Mouse (Mus musculus): Measurements from ENCODE around the gene Rexo5. TPM values are rescaled to one million over a fixed set of nuclear protein-coding genes. Genes with fewer than 3 reads are reported as not detected.
A peak's percentile ranks its signal among the peaks of the same experiment; 100 is the strongest.

Gene Rexo5
- polyA plus RNA-seq, 1 experiment, result 3.3 TPM

DNA sequence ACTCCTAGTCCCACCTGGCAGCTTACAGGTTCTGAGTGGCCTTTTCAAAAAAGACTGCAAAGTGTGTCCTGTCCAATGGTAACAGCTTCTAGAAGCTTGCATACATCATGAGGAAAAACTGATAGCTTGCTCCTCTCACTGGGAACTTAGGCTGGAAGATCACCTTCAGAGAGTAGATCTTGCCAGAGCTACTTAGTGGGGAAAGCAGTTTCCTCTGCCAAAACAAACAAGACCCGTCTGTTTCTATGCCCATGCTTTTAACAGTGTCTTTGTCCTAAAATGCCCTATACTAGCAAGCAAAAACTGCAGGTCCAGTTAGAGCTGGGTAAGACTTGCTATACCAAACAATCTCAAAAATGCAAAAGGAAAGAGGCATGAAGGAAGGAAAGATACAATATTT, 72.3 kb downstream of the Rexo5 start:
- no peak overlapping the region for H3K4me2 ChIP-seq (ENCODE audit: low read depth)
- TF ChIP-seq CEBPB (IDR thresholded peaks at IDR 0.05; ENCODE audit: insufficient read depth, poor library complexity, severe bottlenecking) (no peak), TCF12 (IDR thresholded peaks at IDR 0.05; ENCODE audit: insufficient read depth, poor library complexity, severe bottlenecking) (no peak), USF1 (IDR thresholded peaks at IDR 0.05; ENCODE audit: low read depth) (no peak), TCF3 (IDR thresholded peaks at IDR 0.05; ENCODE audit: insufficient read length, low read depth) (no peak), SRF (IDR thresholded peaks at IDR 0.05; ENCODE audit: control insufficient read depth, insufficient read length, low read depth) (no peak), MAX (IDR thresholded peaks at IDR 0.05; ENCODE audit: low read depth) (no peak), MYOD1 (IDR thresholded peaks at IDR 0.05; ENCODE audit: control insufficient read depth in 1 of 3, insufficient read length in 2 of 3, low read depth in 2 of 3) (no peak), E2F4 (IDR thresholded peaks at IDR 0.05; ENCODE audit: insufficient read depth) (no peak), MYOG (IDR thresholded peaks at IDR 0.05; ENCODE audit: control insufficient read depth in 1 of 3, insufficient read depth in 1 of 3, insufficient read length in 2 of 3, low read depth in 2 of 3) (no peak), POLR2A (IDR thresholded peaks at IDR 0.05; ENCODE audit: insufficient read length, low read depth) (no peak), REST (IDR thresholded peaks at IDR 0.05; ENCODE audit: insufficient read depth, insufficient read length) (no peak), POLR2AphosphoS2 (IDR thresholded peaks at IDR 0.05; ENCODE audit: insufficient read length, low read depth) (no peak)
- no peaks in the 10 kb centered on the region for H3K36me3 ChIP-seq (ENCODE audit: control insufficient read depth, insufficient read depth)
- peaks cover 34% of the 10 kb centered on the region for H3K79me2 ChIP-seq (ENCODE audit: control insufficient read depth, insufficient read depth)
- no peak overlapping the region for H3ac ChIP-seq (ENCODE audit: control insufficient read depth, insufficient read length)
- H3K27me3 ChIP-seq (ENCODE audit: control insufficient read depth, insufficient read depth, insufficient read length), result no peaks in the 10 kb centered on the region
- no peak overlapping the region for H3K4me3 ChIP-seq

DNA sequence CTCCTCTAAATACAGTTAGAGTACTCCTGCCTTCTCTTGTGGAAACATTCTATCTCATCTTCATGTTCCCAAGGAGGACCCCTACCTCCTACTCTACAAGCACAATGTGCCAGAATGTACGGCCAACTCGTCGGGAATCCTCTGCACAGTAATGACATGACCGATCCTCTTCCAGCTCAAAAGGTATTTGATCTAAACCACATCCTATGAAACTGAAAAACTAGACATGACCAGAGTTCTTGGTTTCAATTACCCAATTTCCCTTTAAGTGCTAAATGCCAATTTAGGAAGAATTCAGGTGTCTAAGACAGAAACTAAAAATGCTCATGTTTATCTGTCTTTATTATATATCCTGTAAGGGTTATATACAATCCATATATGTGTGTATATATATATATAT, 78.4 kb downstream of the Rexo5 start:
- no peaks in the 10 kb centered on the region for H3K27me3 ChIP-seq (ENCODE audit: control insufficient read depth, insufficient read depth, insufficient read length)
- H3K4me2 ChIP-seq (ENCODE audit: low read depth), result no peak overlapping the region
- TF ChIP-seq TCF12 (IDR thresholded peaks at IDR 0.05; ENCODE audit: insufficient read depth, poor library complexity, severe bottlenecking), result no peak
- TF ChIP-seq POLR2AphosphoS2 (IDR thresholded peaks at IDR 0.05; ENCODE audit: insufficient read length, low read depth), result no peak
- no peak for TF ChIP-seq E2F4 (IDR thresholded peaks at IDR 0.05; ENCODE audit: insufficient read depth)
- TF ChIP-seq MYOD1 (IDR thresholded peaks at IDR 0.05; ENCODE audit: control insufficient read depth in 1 of 3, insufficient read length in 2 of 3, low read depth in 2 of 3), result no peak
- no peak for TF ChIP-seq SRF (IDR thresholded peaks at IDR 0.05; ENCODE audit: control insufficient read depth, insufficient read length, low read depth)
- no peak for TF ChIP-seq USF1 (IDR thresholded peaks at IDR 0.05; ENCODE audit: low read depth)
- TF ChIP-seq POLR2A (IDR thresholded peaks at IDR 0.05; ENCODE audit: insufficient read length, low read depth), result no peak
- no peak for TF ChIP-seq CEBPB (IDR thresholded peaks at IDR 0.05; ENCODE audit: insufficient read depth, poor library complexity, severe bottlenecking)
- TF ChIP-seq REST (IDR thresholded peaks at IDR 0.05; ENCODE audit: insufficient read depth, insufficient read length), result no peak
- TF ChIP-seq MAX (IDR thresholded peaks at IDR 0.05; ENCODE audit: low read depth), result no peak
- no peak for TF ChIP-seq TCF3 (IDR thresholded peaks at IDR 0.05; ENCODE audit: insufficient read length, low read depth)
- TF ChIP-seq MYOG (IDR thresholded peaks at IDR 0.05; ENCODE audit: control insufficient read depth in 1 of 3, insufficient read depth in 1 of 3, insufficient read length in 2 of 3, low read depth in 2 of 3), result no peak
- peaks cover 5% of the 10 kb centered on the region for H3K36me3 ChIP-seq (ENCODE audit: control insufficient read depth, insufficient read depth)
- no peak overlapping the region for H3K4me3 ChIP-seq
- peaks cover 56% of the 10 kb centered on the region for H3K79me2 ChIP-seq (ENCODE audit: control insufficient read depth, insufficient read depth)
- H3ac ChIP-seq (ENCODE audit: control insufficient read depth, insufficient read length), result no peak overlapping the region

DNA sequence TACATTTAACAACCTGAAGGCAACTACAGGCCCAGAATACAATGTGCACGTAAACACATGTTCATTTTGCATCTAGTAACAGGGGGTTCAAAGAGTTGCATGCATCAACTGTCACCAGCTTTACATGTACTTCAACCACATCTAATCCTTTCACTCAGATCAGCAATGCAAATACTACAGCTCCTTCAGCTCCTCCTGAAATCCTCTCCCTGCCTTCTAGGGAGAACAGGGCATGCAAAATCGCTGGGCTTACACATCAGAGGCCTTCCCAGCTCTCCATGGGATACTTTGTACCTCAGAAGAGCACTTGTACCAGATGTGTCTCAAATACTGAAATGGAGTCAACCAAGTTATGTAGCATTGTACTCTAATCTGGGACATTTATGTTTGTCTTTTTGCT, 79.2 kb downstream of the Rexo5 start:
- H3K4me3 ChIP-seq, result no peak overlapping the region
- TF ChIP-seq MAX (IDR thresholded peaks at IDR 0.05; ENCODE audit: low read depth) (no peak), TCF3 (IDR thresholded peaks at IDR 0.05; ENCODE audit: insufficient read length, low read depth) (no peak), TCF12 (IDR thresholded peaks at IDR 0.05; ENCODE audit: insufficient read depth, poor library complexity, severe bottlenecking) (no peak), E2F4 (IDR thresholded peaks at IDR 0.05; ENCODE audit: insufficient read depth) (no peak), MYOG (IDR thresholded peaks at IDR 0.05; ENCODE audit: control insufficient read depth in 1 of 3, insufficient read depth in 1 of 3, insufficient read length in 2 of 3, low read depth in 2 of 3) (no peak), SRF (IDR thresholded peaks at IDR 0.05; ENCODE audit: control insufficient read depth, insufficient read length, low read depth) (no peak), REST (IDR thresholded peaks at IDR 0.05; ENCODE audit: insufficient read depth, insufficient read length) (no peak), POLR2A (IDR thresholded peaks at IDR 0.05; ENCODE audit: insufficient read length, low read depth) (no peak), POLR2AphosphoS2 (IDR thresholded peaks at IDR 0.05; ENCODE audit: insufficient read length, low read depth) (no peak), CEBPB (IDR thresholded peaks at IDR 0.05; ENCODE audit: insufficient read depth, poor library complexity, severe bottlenecking) (no peak), USF1 (IDR thresholded peaks at IDR 0.05; ENCODE audit: low read depth) (no peak), MYOD1 (IDR thresholded peaks at IDR 0.05; ENCODE audit: control insufficient read depth in 1 of 3, insufficient read length in 2 of 3, low read depth in 2 of 3) (no peak)
- H3K79me2 ChIP-seq (ENCODE audit: control insufficient read depth, insufficient read depth), result peaks cover 60% of the 10 kb centered on the region
- no peak overlapping the region for H3ac ChIP-seq (ENCODE audit: control insufficient read depth, insufficient read length)
- no peaks in the 10 kb centered on the region for H3K27me3 ChIP-seq (ENCODE audit: control insufficient read depth, insufficient read depth, insufficient read length)
- no peak overlapping the region for H3K4me2 ChIP-seq (ENCODE audit: low read depth)
- H3K36me3 ChIP-seq (ENCODE audit: control insufficient read depth, insufficient read depth), result peaks cover 5% of the 10 kb centered on the region

DNA sequence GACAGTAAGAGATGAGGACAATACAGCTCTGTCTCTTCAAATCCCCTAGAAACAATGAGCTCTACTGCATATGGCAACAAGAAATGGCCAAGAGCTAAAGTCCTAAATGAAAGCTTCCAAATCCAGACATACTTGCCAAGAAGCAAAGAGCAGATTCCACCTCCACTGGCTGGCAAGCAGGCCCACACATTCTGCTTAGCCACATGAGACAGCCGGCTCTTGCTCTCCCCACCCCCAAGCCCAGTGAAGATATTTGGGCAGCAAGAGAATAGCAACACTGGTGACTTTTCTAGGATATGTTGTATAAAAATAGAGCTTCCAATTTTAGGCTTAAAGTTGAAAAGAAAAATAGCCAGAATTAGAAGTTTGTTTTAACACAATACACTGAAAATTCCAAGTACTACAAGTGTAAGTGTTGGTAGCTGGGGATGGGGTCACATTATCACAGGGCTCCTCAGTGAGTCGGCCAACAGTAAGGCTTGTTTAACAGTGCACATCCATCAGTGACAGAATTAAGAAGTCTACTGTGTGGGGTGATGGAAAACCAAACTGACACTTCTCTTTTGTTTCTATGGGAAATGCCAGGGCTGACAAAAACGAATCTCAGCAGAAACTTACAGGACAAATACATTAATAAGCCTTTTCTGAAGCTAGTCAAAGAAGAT, 82.1 kb downstream of the Rexo5 start:
- Histone ChIP-seq H3ac (ENCODE audit: control insufficient read depth, insufficient read length) (no peak overlapping the region), H3K79me2 (ENCODE audit: control insufficient read depth, insufficient read depth) (peaks cover 53% of the 10 kb centered on the region), H3K36me3 (ENCODE audit: control insufficient read depth, insufficient read depth) (peaks cover 5% of the 10 kb centered on the region), H3K4me3 (no peak overlapping the region), H3K27me3 (ENCODE audit: control insufficient read depth, insufficient read depth, insufficient read length) (no peaks in the 10 kb centered on the region), H3K4me2 (ENCODE audit: low read depth) (peak overlapping the region; percentile 41)
- TF ChIP-seq MYOD1 (IDR thresholded peaks at IDR 0.05; ENCODE audit: control insufficient read depth in 1 of 3, insufficient read length in 2 of 3, low read depth in 2 of 3), result peak in 1 of 3 experiments; percentile 24
- no peak for TF ChIP-seq TCF12 (IDR thresholded peaks at IDR 0.05; ENCODE audit: insufficient read depth, poor library complexity, severe bottlenecking)
- TF ChIP-seq MYOG (IDR thresholded peaks at IDR 0.05; ENCODE audit: control insufficient read depth in 1 of 3, insufficient read depth in 1 of 3, insufficient read length in 2 of 3, low read depth in 2 of 3), result peak in 1 of 3 experiments; percentile 27

Data from myocyte (in vitro differentiated cells).